Comparison of ENCODE assay signal across 17 mouse cellular contexts in the genomic region with DNA sequence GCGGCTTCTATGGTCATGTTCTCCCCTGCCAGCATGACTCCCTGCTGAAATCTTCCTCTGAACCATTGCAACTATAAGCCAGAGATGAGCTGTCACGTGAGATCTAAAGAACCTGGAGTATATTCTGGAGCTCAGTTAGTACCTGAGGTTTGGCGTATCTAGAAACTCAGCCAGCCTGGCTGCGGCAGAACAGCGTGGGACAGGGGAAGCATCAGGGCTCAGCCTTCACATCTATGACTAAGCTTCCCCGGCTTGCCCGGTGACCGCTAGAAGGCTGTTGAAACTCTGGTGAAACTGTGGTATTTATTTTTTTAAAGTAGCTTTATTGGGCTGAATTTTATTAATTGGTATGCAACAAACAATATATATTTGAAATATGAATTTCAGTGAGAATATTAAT.
"Had no signal": no experiment of that assay in that cellular context is flagged by ENCODE, and none has a peak within 500 bp of the region (broad histone marks: within the 10 kb centered on the region; RNA-seq: fewer than 3 reads in every experiment).

No protein-coding gene starts in this region.

- H3K4me1 ChIP-seq: limb, embryonic 15.5 days; neural tube, embryonic 15.5 days had no signal

- H3K36me3 ChIP-seq: limb, embryonic 12.5 days; limb, embryonic 15.5 days; midbrain, embryonic 13.5 days; neural tube, embryonic 12.5 days; neural tube, embryonic 15.5 days had no signal

- H3K27me3 ChIP-seq: limb, embryonic 15.5 days; neural tube, embryonic 12.5 days; neural tube, embryonic 15.5 days had no signal

- H3K9me3 ChIP-seq: limb, embryonic 12.5 days; limb, embryonic 15.5 days; midbrain, embryonic 13.5 days; neural tube, embryonic 12.5 days; neural tube, embryonic 15.5 days had no signal

- DNase-seq: kidney, adult 9 months; kidney, postnatal 14 days; kidney, postnatal 4 days; left cerebral cortex, postnatal 4 days; liver, postnatal 0 days; lung, embryonic 14.5 days; right cerebral cortex, adult 18-20 months; right cerebral cortex, postnatal 14 days; right cerebral cortex, postnatal 4 days; thymus, adult 2 months; thymus, postnatal 14 days; thymus, postnatal 4 days had no signal

- H3K4me3 ChIP-seq: limb, embryonic 12.5 days; limb, embryonic 15.5 days; midbrain, embryonic 13.5 days; neural tube, embryonic 12.5 days; neural tube, embryonic 15.5 days had no signal
